ENCODE assay signal across 8 mouse cellular contexts in genomic region chr11:95040491-95041138, GRCm38 (mm10). TPM values are rescaled to one million over a fixed set of nuclear protein-coding genes. Genes with fewer than 3 reads are reported as not detected.
DNase-seq lines count a peak whose midpoint lies in the region; ATAC-seq lines count a peak whose summit lies in the region.

No protein-coding gene starts in this region.

- peak overlapping the region; percentile 77 for H3K9ac ChIP-seq in intestine, embryonic 15.5 days
- peak overlapping the region; percentile 64 for H3K9ac ChIP-seq in midbrain, embryonic 15.5 days
- peak overlapping the region; percentile 60 for H3K9ac ChIP-seq in stomach, embryonic 15.5 days

- 0 out of 2 replicates have a peak, but pooled peaks cover 5% of the 10 kb centered on the region for H3K36me3 ChIP-seq in intestine, embryonic 15.5 days
- H3K36me3 ChIP-seq in midbrain, embryonic 15.5 days (replicated peaks), result no peaks in the 10 kb centered on the region
- H3K36me3 ChIP-seq in stomach, embryonic 15.5 days, result peaks cover 6% of the 10 kb centered on the region; the same call in 1 of the 2 replicates

- peak overlapping the region; percentile 67 for H3K4me3 ChIP-seq in intestine, embryonic 15.5 days (replicated peaks)
- H3K4me3 ChIP-seq in midbrain, embryonic 15.5 days, result peak overlapping the region; percentile 93
- peak overlapping the region; percentile 88 for H3K4me3 ChIP-seq in stomach, embryonic 15.5 days (replicated peaks)

- intact Hi-C loops in gastrocnemius, postnatal 36 days (cut with DNase I), result no loop called here

- WGBS in intestine, embryonic 15.5 days, result under 1% methylated on average over 20 of the region's 20 CpGs
- 1% methylated on average over 20 of the region's 20 CpGs for WGBS in midbrain, embryonic 15.5 days
- 2% methylated on average over 20 of the region's 20 CpGs for WGBS in stomach, embryonic 15.5 days

- no peaks in the 10 kb centered on the region for H3K27me3 ChIP-seq in intestine, embryonic 15.5 days (replicated peaks)
- no peaks in the 10 kb centered on the region for H3K27me3 ChIP-seq in midbrain, embryonic 15.5 days (replicated peaks)
- H3K27me3 ChIP-seq in stomach, embryonic 15.5 days (replicated peaks), result no peaks in the 10 kb centered on the region

- no peak for DNase-seq in frontal cortex, postnatal 14 days (ENCODE audit: low spot score in 2 of 2)
- peak; percentile 81 to 82 for DNase-seq in cerebellum, postnatal 36 days
- DNase-seq in gastrocnemius, postnatal 36 days, result peak; percentile 72 to 75
- peak; percentile 67 for DNase-seq in liver

- H3K27ac ChIP-seq in intestine, embryonic 15.5 days, result peak overlapping the region; percentile 76
- H3K27ac ChIP-seq in midbrain, embryonic 15.5 days, result peak overlapping the region; percentile 70
- H3K27ac ChIP-seq in stomach, embryonic 15.5 days, result peak overlapping the region; percentile 81

- peak; percentile 10; the same call in 1 of the 2 replicates for ATAC-seq in frontal cortex, adult (ENCODE audit: low TSS enrichment)
- peak; percentile 59 for ATAC-seq in intestine, embryonic 15.5 days
- peak; percentile 43 for ATAC-seq in midbrain, embryonic 15.5 days (replicated peaks)
- ATAC-seq in stomach, embryonic 15.5 days (ENCODE audit: insufficient read depth, low FRiP score, low read depth), result peak; percentile 45

- no peaks in the 10 kb centered on the region for H3K9me3 ChIP-seq in intestine, embryonic 15.5 days
- no peaks in the 10 kb centered on the region for H3K9me3 ChIP-seq in midbrain, embryonic 15.5 days
- H3K9me3 ChIP-seq in stomach, embryonic 15.5 days, result no peaks in the 10 kb centered on the region

- peak overlapping the region; percentile 90 for H3K4me2 ChIP-seq in intestine, embryonic 15.5 days (replicated peaks)
- H3K4me2 ChIP-seq in midbrain, embryonic 15.5 days, result peak overlapping the region; percentile 70
- H3K4me2 ChIP-seq in stomach, embryonic 15.5 days, result peak overlapping the region; percentile 88

- H3K4me1 ChIP-seq in intestine, embryonic 15.5 days (replicated peaks), result peaks cover 15% of the 10 kb centered on the region
- peaks cover 24% of the 10 kb centered on the region for H3K4me1 ChIP-seq in midbrain, embryonic 15.5 days
- peaks cover 24% of the 10 kb centered on the region for H3K4me1 ChIP-seq in stomach, embryonic 15.5 days

RNA-seq across cellular contexts. Expression of gene Pdk2, which starts 0.5 kb away (rescaled TPM):
- 100 to 1,000 TPM; 370 to 480 TPM for total RNA-seq in gastrocnemius, postnatal 36 days (2021)
- 30.8 and 31.2 TPM in 2 replicates for polyA plus RNA-seq in intestine, embryonic 15.5 days (2015; fragmentation: Nextera tagmentation; extraction: Ambion mirVana)
- polyA plus RNA-seq in midbrain, embryonic 15.5 days (2015; fragmentation: Nextera tagmentation; extraction: Ambion mirVana), result 27.4 and 28.2 TPM in 2 replicates
- polyA plus RNA-seq in stomach, embryonic 15.5 days (2015; fragmentation: Nextera tagmentation; extraction: Ambion mirVana), result 30.2 and 35.1 TPM in 2 replicates

RNA-seq across cellular contexts. Expression of gene Samd14, which starts 30.9 kb away (rescaled TPM):
- under 1 TPM; 0.44 to 0.56 TPM for total RNA-seq in gastrocnemius, postnatal 36 days (2021)
- polyA plus RNA-seq in intestine, embryonic 15.5 days (2015; fragmentation: Nextera tagmentation; extraction: Ambion mirVana), result 15.0 and 15.3 TPM in 2 replicates
- 171 and 177 TPM in 2 replicates for polyA plus RNA-seq in midbrain, embryonic 15.5 days (2015; fragmentation: Nextera tagmentation; extraction: Ambion mirVana)
- 19.8 and 21.1 TPM in 2 replicates for polyA plus RNA-seq in stomach, embryonic 15.5 days (2015; fragmentation: Nextera tagmentation; extraction: Ambion mirVana)

RNA-seq across cellular contexts. Expression of gene Itga3, which starts 36.0 kb away (rescaled TPM):
- 1 to 10 TPM; 3.2 to 4.0 TPM for total RNA-seq in gastrocnemius, postnatal 36 days (2021)
- polyA plus RNA-seq in intestine, embryonic 15.5 days (2015; fragmentation: Nextera tagmentation; extraction: Ambion mirVana), result 32.8 and 35.6 TPM in 2 replicates
- polyA plus RNA-seq in midbrain, embryonic 15.5 days (2015; fragmentation: Nextera tagmentation; extraction: Ambion mirVana), result 17.2 and 17.4 TPM in 2 replicates
- polyA plus RNA-seq in stomach, embryonic 15.5 days (2015; fragmentation: Nextera tagmentation; extraction: Ambion mirVana), result 23.8 and 24.1 TPM in 2 replicates

RNA-seq across cellular contexts. Expression of gene Ppp1r9b, which starts 49.8 kb away (rescaled TPM):
- total RNA-seq in gastrocnemius, postnatal 36 days (2021), result 10 to 100 TPM; 21.9 to 22.0 TPM
- polyA plus RNA-seq in intestine, embryonic 15.5 days (2015; fragmentation: Nextera tagmentation; extraction: Ambion mirVana), result 6.8 and 8.1 TPM in 2 replicates
- polyA plus RNA-seq in midbrain, embryonic 15.5 days (2015; fragmentation: Nextera tagmentation; extraction: Ambion mirVana), result 20.5 and 22.2 TPM in 2 replicates
- 10.3 TPM in 2 replicates for polyA plus RNA-seq in stomach, embryonic 15.5 days (2015; fragmentation: Nextera tagmentation; extraction: Ambion mirVana)

Comparison
In these comparisons a context has a peak if more than half of its experiments do, and no peak if none do; other contexts are left out.
1. DNase-seq: peak in cerebellum, postnatal 36 days (2 of 2), gastrocnemius, postnatal 36 days (2 of 2) and liver (single experiment); none in frontal cortex, postnatal 14 days (0 of 2).
2. Peak in every context shown above with its lines, with median percentiles within 50 percentile points of each other: ATAC-seq, H3K27ac ChIP-seq, H3K4me2 ChIP-seq, H3K4me3 ChIP-seq and H3K9ac ChIP-seq.